Mouse (Mus musculus): Measurements from ENCODE around the gene Calb2. TPM values are rescaled to one million over a fixed set of nuclear protein-coding genes. Genes with fewer than 3 reads are reported as not detected.

Gene Calb2
- 4.2 TPM in 1 of 2 replicates, not detected in the other for polyA plus RNA-seq (2011; ENCODE audit: insufficient read depth, insufficient read length, low replicate concordance, missing spikeins)

DNA sequence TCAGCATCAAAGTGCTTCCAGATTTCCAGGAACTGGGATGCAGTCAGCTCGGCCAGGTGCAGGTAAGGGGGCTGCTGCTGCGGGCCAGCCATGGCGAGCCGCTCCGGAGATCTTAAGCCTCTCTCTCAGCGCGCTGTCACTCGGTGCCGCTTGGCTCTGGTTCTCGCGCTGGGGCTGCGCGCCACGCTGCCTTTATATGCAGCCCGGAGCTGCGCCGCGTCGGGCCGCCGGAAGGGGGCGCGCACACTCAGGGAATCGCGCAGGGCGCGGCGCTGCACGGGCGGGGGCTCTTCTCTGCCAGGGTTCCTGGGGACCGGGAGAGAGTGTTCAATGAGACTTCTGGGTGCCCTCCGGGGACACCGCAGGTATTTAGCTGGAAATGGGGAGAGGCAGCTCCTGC lies at the start of gene Calb2:
Gene Calb2 (minus strand): TSS at position 165 of the 400 bp plus-strand sequence.
- Histone ChIP-seq H3K4me1 (ENCODE audit: control insufficient read depth, insufficient read depth, low read length) (no peaks in the 10 kb centered on the region), H3K4me3 (replicated peaks; ENCODE audit: control insufficient read depth, low read depth, low read length) (no peak within 1 kb of the TSS), H3K27ac (ENCODE audit: control insufficient read depth, insufficient read depth, low read depth, low read length, poor library complexity) (no peak within 1 kb of the TSS)
- 11% methylated on average over 33 of the region's 33 CpGs for WGBS
- no peak for TF ChIP-seq POLR2A (IDR thresholded peaks at IDR 0.05; ENCODE audit: borderline replicate concordance, control insufficient read depth, low read depth, low read length)
- peak; percentile 30; the same call in 1 of the 2 replicates for TF ChIP-seq CTCF (IDR thresholded peaks at IDR 0.05; ENCODE audit: control insufficient read depth, insufficient read depth, low read length)

DNA sequence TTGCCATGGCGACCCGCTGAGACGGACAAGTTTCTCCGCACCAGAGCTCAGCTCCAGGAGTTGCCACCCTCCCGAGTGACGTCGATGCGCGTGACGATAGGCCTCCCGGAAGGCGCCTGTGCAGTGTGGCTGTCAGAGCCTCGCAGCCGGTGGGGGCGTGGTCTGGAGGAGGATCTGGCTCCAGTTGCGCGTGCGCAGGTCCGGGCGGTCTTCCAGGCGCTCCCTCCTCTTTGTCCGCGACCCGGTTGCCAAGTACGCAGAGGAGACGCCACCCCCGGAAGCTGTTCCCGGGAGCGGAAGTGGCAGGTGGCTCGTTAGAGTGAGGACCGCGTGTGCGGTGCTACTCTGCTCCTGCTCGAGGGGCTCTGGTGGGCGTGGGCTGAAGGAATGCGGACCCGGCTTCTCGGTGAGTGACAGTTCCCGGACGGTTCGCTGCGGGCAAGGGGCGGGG lies 49.7 kb upstream of the Calb2 start:
- no peaks in the 10 kb centered on the region for H3K4me1 ChIP-seq (ENCODE audit: control insufficient read depth, insufficient read depth, low read length)
- peak overlapping the region; percentile 92 for H3K4me3 ChIP-seq (replicated peaks; ENCODE audit: control insufficient read depth, low read depth, low read length)
- TF ChIP-seq POLR2A (IDR thresholded peaks at IDR 0.05; ENCODE audit: borderline replicate concordance, control insufficient read depth, low read depth, low read length) = 0 out of 2 replicates have a peak, but pooled peaks have one; percentile 58
- TF ChIP-seq CTCF (IDR thresholded peaks at IDR 0.05; ENCODE audit: control insufficient read depth, insufficient read depth, low read length) = no peak
- H3K27ac ChIP-seq (ENCODE audit: control insufficient read depth, insufficient read depth, low read depth, low read length, poor library complexity) = no peak overlapping the region
- under 1% methylated on average over 43 of the region's 43 CpGs for WGBS

DNA sequence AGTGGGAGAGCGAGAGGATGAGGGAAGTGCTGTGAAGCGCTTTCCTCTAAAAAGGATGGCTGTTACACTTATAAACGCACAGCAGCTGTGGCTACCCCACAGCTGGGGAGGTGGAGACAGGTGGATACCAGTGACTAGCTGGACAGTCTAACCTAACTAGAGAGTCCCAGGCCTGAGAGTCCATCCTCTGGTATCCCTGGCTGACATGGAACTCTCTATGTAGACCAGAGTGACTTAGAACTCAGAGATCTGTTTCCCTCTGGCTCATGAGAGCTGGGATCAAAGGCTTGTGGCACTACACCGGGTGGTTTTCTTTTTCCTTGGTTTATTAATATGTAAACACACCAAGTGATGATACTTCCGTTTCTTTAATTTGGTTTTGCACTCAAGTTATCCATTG lies 49.2 kb upstream of the Calb2 start:
- TF ChIP-seq POLR2A (IDR thresholded peaks at IDR 0.05; ENCODE audit: borderline replicate concordance, control insufficient read depth, low read depth, low read length) (no peak), CTCF (IDR thresholded peaks at IDR 0.05; ENCODE audit: control insufficient read depth, insufficient read depth, low read length) (no peak)
- no peaks in the 10 kb centered on the region for H3K4me1 ChIP-seq (ENCODE audit: control insufficient read depth, insufficient read depth, low read length)
- no peak overlapping the region for H3K27ac ChIP-seq (ENCODE audit: control insufficient read depth, insufficient read depth, low read depth, low read length, poor library complexity)
- 40% methylated on average over 5 of the region's 5 CpGs for WGBS
- peak overlapping the region; percentile 92 for H3K4me3 ChIP-seq (replicated peaks; ENCODE audit: control insufficient read depth, low read depth, low read length)

DNA sequence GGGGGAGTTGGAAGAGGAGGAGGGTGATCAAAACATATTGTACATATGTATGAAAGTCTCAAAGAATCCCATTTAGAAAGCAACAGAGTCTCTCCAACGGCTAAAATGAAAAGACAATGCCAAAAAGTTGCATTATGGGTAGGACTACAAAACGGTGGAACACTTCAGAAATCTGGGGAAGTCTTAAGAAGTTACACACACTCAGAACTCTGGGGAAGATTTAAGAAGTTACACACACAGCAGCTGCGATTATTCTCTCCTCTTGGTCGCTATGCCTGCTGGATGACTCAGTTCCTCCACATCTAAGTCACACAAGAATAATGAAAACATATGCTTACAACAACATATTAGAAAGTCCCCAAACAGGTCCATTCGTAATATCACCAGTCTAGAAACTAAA lies 48.2 kb upstream of the Calb2 start:
- Histone ChIP-seq H3K4me1 (ENCODE audit: control insufficient read depth, insufficient read depth, low read length) (no peaks in the 10 kb centered on the region), H3K4me3 (replicated peaks; ENCODE audit: control insufficient read depth, low read depth, low read length) (no peak overlapping the region), H3K27ac (ENCODE audit: control insufficient read depth, insufficient read depth, low read depth, low read length, poor library complexity) (no peak overlapping the region)
- 60% methylated on average over 5 of the region's 5 CpGs for WGBS
- no peak for TF ChIP-seq CTCF (IDR thresholded peaks at IDR 0.05; ENCODE audit: control insufficient read depth, insufficient read depth, low read length)
- no peak for TF ChIP-seq POLR2A (IDR thresholded peaks at IDR 0.05; ENCODE audit: borderline replicate concordance, control insufficient read depth, low read depth, low read length)

DNA sequence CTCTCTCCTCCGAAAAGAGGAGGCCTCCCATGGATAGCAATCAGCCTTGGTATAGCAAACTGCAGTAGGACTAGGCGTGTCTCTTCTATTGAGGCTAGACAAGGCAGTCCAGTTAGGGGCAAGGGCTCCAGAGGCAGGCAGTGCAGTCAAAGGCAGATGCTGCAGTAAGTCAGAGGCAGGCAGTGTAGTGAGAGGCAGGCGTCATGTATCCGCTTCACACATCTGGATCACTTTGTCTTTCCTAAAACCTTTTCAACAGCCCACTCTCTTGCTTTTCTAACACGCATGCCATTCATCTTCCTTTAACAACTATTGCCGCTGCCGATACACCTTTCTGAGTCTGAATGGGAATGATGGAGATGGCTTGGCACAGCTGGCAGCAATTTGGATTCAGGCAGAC lies 47.4 kb upstream of the Calb2 start, which contains the start of gene Cmtr2:
Gene Cmtr2 (plus strand): TSS at position 301 of the 400 bp plus-strand sequence.
- H3K27ac ChIP-seq (ENCODE audit: control insufficient read depth, insufficient read depth, low read depth, low read length, poor library complexity) = no peak within 1 kb of the TSS
- no peaks in the 10 kb centered on the region for H3K4me1 ChIP-seq (ENCODE audit: control insufficient read depth, insufficient read depth, low read length)
- no peak for TF ChIP-seq POLR2A (IDR thresholded peaks at IDR 0.05; ENCODE audit: borderline replicate concordance, control insufficient read depth, low read depth, low read length)
- TF ChIP-seq CTCF (IDR thresholded peaks at IDR 0.05; ENCODE audit: control insufficient read depth, insufficient read depth, low read length) = no peak
- H3K4me3 ChIP-seq (replicated peaks; ENCODE audit: control insufficient read depth, low read depth, low read length) = no peak within 1 kb of the TSS
- WGBS = 78% methylated on average over 7 of the region's 7 CpGs

DNA sequence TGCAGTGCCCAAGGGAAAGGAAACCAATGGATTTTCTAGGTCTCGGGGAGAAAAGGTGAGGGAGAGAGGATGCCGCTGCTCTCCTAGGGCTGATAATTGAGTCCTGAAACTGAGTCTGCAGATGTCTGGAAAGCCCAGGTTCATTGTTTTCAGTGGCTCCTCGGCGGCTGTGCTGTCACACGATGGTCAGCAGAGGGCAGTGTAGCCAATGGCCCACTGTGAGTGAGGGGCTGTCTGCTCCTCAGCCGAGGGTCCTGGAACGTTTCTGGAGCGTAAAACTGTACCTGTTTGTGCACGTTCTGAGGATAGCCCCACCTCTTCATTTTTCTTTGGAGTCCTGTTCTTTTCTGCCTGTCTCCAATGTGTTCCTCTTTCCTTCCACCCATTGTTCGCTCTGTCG lies 33.8 kb upstream of the Calb2 start:
- Histone ChIP-seq H3K27ac (ENCODE audit: control insufficient read depth, insufficient read depth, low read depth, low read length, poor library complexity) (no peak overlapping the region), H3K4me1 (ENCODE audit: control insufficient read depth, insufficient read depth, low read length) (no peaks in the 10 kb centered on the region), H3K4me3 (replicated peaks; ENCODE audit: control insufficient read depth, low read depth, low read length) (no peak overlapping the region)
- WGBS = 37% methylated on average over 11 of the region's 11 CpGs
- TF ChIP-seq CTCF (IDR thresholded peaks at IDR 0.05; ENCODE audit: control insufficient read depth, insufficient read depth, low read length) (peak; percentile 31; the same call in 1 of the 2 replicates), POLR2A (IDR thresholded peaks at IDR 0.05; ENCODE audit: borderline replicate concordance, control insufficient read depth, low read depth, low read length) (no peak)

DNA sequence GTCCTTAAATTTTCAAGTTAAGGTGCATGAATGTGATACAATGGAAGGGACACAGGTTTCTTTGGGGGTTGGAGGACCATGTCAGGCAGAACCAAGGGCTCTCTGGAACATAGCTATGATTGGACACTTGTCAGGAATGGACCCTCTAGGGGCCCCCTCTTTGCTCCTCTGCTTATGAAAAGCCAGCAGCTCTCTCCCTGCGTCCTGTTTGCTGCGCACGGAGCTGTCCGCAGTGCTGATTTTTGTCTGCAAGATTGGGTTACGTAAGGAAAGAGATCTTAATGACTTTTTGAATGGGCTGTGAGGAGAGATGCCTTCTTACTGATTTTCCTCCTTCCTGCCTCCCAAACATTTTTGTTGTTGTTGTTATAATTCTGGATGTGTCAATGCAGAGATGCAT lies 28.7 kb upstream of the Calb2 start:
- H3K4me3 ChIP-seq (replicated peaks; ENCODE audit: control insufficient read depth, low read depth, low read length) = no peak overlapping the region
- no peak overlapping the region; the same call in 1 of the 2 replicates for H3K27ac ChIP-seq (ENCODE audit: control insufficient read depth, insufficient read depth, low read depth, low read length, poor library complexity)
- TF ChIP-seq POLR2A (IDR thresholded peaks at IDR 0.05; ENCODE audit: borderline replicate concordance, control insufficient read depth, low read depth, low read length) = no peak
- TF ChIP-seq CTCF (IDR thresholded peaks at IDR 0.05; ENCODE audit: control insufficient read depth, insufficient read depth, low read length) = no peak
- 4% methylated on average over 5 of the region's 5 CpGs for WGBS
- H3K4me1 ChIP-seq (ENCODE audit: control insufficient read depth, insufficient read depth, low read length) = no peaks in the 10 kb centered on the region

DNA sequence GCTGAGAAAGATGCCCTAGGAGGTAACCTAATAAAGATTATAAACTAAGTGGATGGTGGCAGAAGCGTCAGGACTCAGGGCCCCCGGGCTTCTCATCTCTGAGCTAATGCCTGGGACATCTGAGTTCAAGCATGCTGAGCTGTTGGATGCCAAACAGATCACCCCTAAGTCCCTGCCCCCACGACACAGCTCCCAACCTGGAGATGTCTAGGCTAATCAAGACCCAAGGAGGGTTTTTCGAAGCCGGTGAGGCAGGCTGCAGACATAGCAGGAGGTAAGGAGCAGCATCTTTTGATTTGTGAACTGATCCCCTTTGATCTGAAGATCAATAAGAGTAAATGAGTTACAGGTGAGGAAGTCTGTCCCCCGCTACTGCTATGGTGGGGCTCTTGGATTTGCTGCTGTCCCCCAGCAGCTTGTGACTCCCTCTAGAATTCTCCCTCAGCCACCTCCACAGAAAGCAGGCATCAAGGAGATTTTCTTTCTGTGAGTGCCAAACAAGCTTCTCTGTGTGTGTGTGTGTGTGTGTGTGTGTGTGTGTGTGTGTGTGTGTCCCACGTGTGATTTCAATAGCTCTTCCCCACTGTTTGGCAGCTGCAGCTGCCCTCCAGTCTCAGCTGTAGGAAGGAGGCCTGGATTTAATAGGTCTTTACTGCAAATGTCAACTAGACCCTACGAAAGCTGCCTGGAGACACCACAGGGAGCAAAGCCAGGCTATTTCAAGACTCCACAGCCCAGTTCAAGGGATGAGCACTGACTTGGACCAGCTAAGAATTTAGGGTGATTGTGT lies 21.1 kb upstream of the Calb2 start:
- H3K27ac ChIP-seq (ENCODE audit: control insufficient read depth, insufficient read depth, low read depth, low read length, poor library complexity) = no peak overlapping the region
- no peak overlapping the region for H3K4me3 ChIP-seq (replicated peaks; ENCODE audit: control insufficient read depth, low read depth, low read length)
- TF ChIP-seq POLR2A (IDR thresholded peaks at IDR 0.05; ENCODE audit: borderline replicate concordance, control insufficient read depth, low read depth, low read length) (no peak), CTCF (IDR thresholded peaks at IDR 0.05; ENCODE audit: control insufficient read depth, insufficient read depth, low read length) (no peak)
- 23% methylated on average over 8 of the region's 8 CpGs for WGBS
- no peaks in the 10 kb centered on the region; the same call in 1 of the 2 replicates for H3K4me1 ChIP-seq (ENCODE audit: control insufficient read depth, insufficient read depth, low read length)
